Mouse (Mus musculus) layer of hippocampus, adult 2 months (tissue): ENCODE results near the gene 4930595D18Rik. TPM values are rescaled to one million over a fixed set of nuclear protein-coding genes. Genes with fewer than 3 reads are reported as not detected.

Experiments
- DNase-seq, 2 experiments: peaks; one replicate each; pipeline ENCODE4 v3.0.0; 2022; ENCODE audit warnings: low spot score in 2 of 2
- H3K27ac ChIP-seq: fragments of 200-600 bp; 2 replicates; pipeline ENCODE4 v1.8.1; 2022
- H3K4me3 ChIP-seq: fragments of 200-600 bp; 2 replicates; pipeline ENCODE4 v1.8.1; 2022; ENCODE audit warnings: mild to moderate bottlenecking
- CTCF ChIP-seq: fragments of 200-600 bp; conservative IDR thresholded peaks from 2 replicates; pipeline ENCODE4 v1.8.1; 2022; ENCODE audit warnings: antibody characterized with exemption, mild to moderate bottlenecking, moderate library complexity
- long read RNA-seq, 2 experiments: library from polyadenylated mRNA; stranded (forward); transcript quantifications; one replicate each; pipeline ENCODE4 v2.0.0; 2021; ENCODE audit warnings: borderline mapping rate in 2 of 2
- total RNA-seq, 2 experiments: library from RNA; stranded (reverse); gene quantifications; 2 replicates each; pipeline ENCODE4 v1.2.3; 2021

4930595D18Rik gene
- total RNA-seq = not detected
- long read RNA-seq, experiment 1, partial matches to known transcripts = 0 of 1 reads
- long read RNA-seq, experiment 1, other reads (novel, unspliced or antisense) = 1 of 1 reads
- long read RNA-seq, experiment 2 = 0 reads

DNA sequence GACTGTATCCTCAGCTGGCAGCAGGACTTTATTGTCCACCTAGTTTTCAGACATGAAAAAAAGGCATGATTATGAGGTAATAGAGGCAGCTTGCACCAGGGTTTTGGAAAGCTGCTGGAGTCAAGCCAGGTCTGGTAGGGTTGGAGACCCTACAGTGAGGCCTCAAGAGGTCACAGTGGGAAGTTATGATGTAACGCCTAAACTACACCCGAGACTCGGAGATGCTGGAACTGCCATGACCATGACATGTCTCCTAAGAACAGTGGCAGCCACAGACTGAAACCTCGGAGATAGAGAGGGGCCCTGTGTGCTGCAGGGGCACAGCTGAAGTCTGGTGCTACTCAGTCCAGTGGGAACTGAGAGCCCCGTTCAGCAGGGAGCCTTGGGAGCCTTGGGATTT is at the start of gene 4930595D18Rik:
TSS of gene 4930595D18Rik (minus strand) at position 16 of the 400 bp plus-strand sequence.
- H3K27ac ChIP-seq = no peak within 1 kb of the TSS
- TF ChIP-seq CTCF = no peak
- DNase-seq = no peak

DNA sequence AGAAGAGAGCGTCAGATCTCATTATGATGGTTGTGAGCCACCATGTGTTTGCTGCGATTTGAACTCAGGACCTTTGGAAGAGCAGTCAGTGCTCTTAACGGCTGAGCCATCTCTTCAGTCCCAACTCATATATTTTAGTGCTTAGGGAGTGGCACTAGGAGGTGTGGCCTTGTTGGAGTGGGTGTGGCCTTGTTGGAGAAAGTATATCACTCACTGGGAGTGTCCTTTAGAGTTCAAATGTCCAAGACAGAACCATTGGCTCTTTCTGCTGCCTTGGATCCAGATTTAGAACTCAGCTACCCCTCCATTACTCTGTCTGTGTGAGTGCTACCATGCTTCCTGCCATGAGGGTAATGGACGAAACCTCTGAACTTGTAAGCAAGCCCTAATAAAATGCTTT is 49.5 kb upstream of the 4930595D18Rik start:
- no peak for DNase-seq
- no peak overlapping the region for H3K4me3 ChIP-seq
- TF ChIP-seq CTCF = no peak

More for the DNA sequence above, at the start of gene 4930595D18Rik:
- no peak within 1 kb of the TSS for H3K4me3 ChIP-seq

DNA sequence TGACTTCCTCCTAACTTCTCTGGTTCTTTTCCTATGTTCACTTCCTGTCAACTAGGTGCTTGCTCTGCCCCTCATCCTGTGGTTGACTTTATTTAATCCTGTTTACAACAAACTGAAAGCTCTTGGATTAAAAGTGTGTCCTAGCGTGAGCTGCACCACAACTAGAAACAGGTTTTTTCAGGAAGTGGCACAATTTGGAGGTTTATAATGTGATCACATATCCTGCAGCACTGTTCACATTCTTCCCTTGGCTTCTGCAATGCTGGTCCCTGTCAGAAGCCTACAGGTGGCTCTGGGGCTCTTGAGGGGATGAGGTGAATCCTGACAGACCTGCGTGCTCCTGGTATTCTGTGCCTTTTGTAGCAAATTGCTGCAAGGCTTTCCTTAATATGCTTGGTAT is 46.5 kb upstream of the 4930595D18Rik start:
- Histone ChIP-seq H3K27ac (0 out of 2 replicates have a peak overlapping the region, but pooled peaks have one; percentile 83), H3K4me3 (no peak overlapping the region)
- no peak for TF ChIP-seq CTCF
- no peak for DNase-seq

More for the DNA sequence above, 49.5 kb upstream of the 4930595D18Rik start:
- no peak overlapping the region for H3K27ac ChIP-seq

DNA sequence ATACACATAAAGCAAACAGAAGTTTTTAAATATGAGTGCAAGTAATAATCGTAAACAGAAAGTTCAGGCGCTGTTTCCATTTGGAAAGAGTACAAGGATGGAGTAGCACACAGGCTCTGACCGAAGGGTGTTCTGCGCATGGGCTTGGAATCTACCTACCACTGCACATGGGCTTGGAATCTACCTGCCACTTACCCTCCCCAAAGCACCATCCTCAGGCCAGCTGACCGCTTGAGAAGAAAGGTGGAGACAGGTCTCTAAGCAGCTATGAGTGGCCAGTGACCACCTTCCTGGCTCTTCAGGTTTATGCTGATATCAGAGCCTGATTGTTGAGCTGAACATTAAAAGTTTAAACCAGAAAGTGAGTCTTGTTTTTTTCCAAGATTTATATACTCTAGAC is 44.2 kb upstream of the 4930595D18Rik start:
- no peak for TF ChIP-seq CTCF
- H3K27ac ChIP-seq = no peak overlapping the region
- no peak for DNase-seq
- no peak overlapping the region for H3K4me3 ChIP-seq

DNA sequence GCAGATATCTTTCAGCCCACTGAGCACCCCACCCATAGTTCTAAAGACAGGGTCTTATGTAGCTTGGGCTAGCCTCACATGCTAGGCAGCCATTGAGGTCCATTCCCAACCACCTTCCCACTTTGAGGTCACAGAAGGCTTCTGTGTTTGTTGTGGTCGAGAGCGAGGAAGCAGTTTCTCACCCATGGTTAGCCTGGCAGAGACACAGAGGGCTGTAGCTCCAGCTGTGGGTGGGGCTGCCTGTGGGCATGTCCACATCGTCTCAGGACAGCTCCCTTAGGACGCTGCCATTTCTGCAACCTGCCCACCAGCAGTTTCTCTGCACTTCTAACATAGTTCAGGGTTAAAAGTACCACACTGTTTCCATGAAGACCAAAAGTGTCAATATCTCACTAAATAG is 43.1 kb upstream of the 4930595D18Rik start:
- no peak for TF ChIP-seq CTCF
- no peak overlapping the region for H3K27ac ChIP-seq
- DNase-seq = no peak
- H3K4me3 ChIP-seq = no peak overlapping the region

DNA sequence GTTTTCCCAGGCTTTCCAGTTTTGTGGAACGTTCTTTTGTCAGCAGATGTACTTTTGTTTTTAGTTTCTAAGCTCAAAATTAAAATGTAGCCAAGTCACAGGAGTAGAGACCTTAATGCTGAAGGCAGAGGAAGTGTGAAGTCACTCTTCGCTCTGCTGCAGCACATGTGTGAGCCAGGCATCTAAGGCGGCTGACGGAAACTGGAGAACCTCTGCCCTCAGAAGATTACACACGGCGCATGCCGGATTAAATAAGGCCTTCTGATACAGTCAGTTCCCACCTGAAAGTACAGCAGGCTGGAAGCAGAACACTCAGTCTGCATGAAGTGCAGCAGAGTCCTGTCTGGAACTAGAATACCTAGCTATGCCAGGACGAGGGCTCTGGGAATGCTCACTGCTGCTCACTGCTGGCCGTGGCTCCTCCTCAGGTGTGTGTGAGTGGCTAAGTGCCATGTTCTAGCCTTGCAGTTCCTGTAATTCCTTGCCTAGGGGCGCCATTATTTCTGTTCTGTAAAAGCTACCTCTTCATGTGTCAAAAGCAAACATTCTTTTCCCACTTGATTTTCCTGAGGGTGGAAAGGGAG is 41.0 kb upstream of the 4930595D18Rik start:
- peak overlapping the region; percentile 71 for H3K27ac ChIP-seq
- DNase-seq = no peak
- H3K4me3 ChIP-seq = no peak overlapping the region
- TF ChIP-seq CTCF = no peak

DNA sequence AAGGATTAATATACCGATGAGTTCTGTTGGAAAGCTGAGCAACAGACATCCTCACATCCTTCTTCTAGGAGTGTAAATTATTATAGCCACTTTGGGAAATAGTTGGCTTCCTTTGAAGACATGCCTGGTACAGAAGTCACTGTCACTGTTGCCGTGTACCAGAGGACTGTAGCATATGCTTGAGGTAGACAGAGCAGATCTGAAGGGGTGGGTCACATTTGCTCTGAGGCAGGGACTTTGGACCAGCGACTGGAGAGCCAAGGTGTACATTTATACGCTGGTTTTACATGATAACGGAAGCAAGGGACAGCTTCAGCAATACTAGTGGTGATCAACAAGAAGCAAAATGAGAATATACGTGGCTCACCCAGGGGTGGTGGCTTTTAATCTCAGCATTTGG is 34.6 kb upstream of the 4930595D18Rik start:
- no peak for TF ChIP-seq CTCF

DNA sequence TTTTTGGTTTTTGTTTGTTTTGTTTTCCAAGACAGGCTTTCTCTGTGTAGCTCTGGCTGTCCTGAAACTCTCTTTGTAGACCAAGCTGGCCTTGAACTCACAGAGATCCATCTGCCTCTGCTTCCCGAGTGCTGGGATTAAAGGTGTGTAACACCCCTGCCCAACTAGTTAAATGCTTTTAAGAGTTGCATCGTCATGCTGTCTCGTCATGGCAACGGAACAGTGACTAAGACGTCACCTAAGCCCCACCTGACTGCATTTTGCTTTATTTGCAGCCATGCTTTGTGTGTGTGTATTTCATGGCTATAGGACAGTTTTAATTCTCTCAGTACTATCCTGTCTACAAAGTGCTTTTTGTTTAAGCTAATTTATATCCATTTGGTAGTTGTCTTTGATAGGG is 27.4 kb upstream of the 4930595D18Rik start:
- Histone ChIP-seq H3K4me3 (no peak overlapping the region), H3K27ac (no peak overlapping the region)
- no peak for TF ChIP-seq CTCF
- no peak for DNase-seq

More for the DNA sequence above, 34.6 kb upstream of the 4930595D18Rik start:
- Histone ChIP-seq H3K4me3 (no peak overlapping the region), H3K27ac (no peak overlapping the region)
- no peak for DNase-seq

DNA sequence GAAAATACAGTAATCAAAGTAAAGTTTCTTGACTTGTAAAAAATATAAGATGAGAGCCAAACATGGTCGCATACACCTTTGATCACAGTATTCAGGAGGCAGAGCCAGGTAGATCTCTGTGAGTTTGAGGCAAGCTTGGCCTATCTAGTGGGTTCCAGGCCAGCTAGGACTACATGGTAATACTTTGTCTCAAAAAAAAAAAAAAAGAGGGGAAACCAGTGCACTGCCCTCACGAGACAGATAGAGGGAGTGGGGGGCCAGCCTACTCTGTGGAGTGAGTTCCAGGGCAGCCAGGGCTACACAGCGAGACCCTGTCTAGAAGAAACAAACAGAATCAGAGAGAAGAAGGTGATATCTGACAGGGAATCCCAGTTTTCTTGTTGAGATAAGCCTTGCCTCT is 23.4 kb upstream of the 4930595D18Rik start:
- DNase-seq = no peak
- no peak overlapping the region for H3K27ac ChIP-seq
- TF ChIP-seq CTCF = peak; percentile 13; the same call in 1 of the 2 replicates
- H3K4me3 ChIP-seq = no peak overlapping the region

DNA sequence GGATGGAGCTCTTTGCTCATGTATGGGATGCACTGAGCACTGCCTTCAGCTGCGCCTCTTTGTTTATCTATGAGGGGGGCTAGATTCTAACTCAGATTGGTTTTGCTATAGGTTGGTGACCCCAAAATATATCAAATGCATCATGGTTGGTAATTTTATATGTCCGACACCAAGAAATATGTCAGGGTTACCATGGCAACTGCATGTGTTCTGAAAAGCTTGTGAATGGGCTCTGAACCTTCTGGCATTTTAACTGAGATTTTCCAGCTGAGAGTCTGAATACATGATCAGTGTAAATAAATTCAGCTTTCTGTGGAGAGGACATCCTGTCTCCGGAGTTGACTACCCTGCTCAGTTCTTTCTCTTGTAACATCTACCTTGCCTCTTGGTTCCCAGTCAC is 19.7 kb upstream of the 4930595D18Rik start:
- no peak for TF ChIP-seq CTCF
- Histone ChIP-seq H3K27ac (peak overlapping the region; percentile 81), H3K4me3 (peak overlapping the region; percentile 0; the same call in 1 of the 2 replicates)
- peak in 1 of 2 experiments; percentile 44 for DNase-seq

DNA sequence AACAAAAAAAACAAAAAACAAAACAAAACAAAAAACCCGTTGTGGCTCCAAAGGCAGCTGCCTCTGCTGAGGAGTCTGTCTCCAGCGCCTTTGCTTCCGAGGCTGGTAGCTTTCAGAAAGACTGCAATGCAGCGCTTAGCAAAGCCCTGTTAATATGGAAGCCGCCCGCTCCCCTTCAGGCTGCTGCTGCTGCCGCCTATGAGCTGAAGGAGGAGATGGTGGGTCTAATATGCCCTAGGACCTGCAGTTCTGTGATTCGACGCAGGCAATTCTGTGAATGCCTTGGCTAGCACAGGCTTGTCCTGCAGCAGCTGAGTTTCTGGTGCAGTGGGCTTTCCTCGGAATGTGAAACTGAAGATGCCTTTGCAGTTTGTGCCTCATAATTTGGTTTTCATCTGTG is 18.8 kb upstream of the 4930595D18Rik start:
- peak overlapping the region; percentile 0; the same call in 1 of the 2 replicates for H3K4me3 ChIP-seq

DNA sequence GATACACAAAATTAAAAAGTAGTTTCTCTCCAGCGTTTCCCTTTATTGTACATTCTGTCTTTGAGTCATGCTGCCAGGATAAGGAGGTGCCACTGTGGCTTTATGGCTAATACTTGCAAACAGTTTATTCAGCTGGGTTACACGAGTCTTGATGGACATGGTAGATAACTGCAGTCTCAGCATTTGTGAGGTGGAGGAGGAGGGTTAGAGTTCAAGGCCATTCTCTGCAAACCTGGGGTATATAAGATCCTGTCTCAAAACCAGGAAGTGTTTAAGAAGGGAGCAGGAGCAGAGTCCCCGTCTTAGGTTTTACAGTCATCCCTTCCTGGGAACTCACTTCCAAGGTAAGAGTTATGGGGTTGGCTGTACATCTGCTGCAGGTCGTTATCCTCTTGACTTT is 12.3 kb upstream of the 4930595D18Rik start:
- TF ChIP-seq CTCF = no peak
- Histone ChIP-seq H3K27ac (no peak overlapping the region), H3K4me3 (no peak overlapping the region)
- no peak for DNase-seq

More for the DNA sequence above, 18.8 kb upstream of the 4930595D18Rik start:
- peak overlapping the region; percentile 81 for H3K27ac ChIP-seq
- DNase-seq = peak in 1 of 2 experiments; percentile 19
- TF ChIP-seq CTCF = peak; percentile 47

DNA sequence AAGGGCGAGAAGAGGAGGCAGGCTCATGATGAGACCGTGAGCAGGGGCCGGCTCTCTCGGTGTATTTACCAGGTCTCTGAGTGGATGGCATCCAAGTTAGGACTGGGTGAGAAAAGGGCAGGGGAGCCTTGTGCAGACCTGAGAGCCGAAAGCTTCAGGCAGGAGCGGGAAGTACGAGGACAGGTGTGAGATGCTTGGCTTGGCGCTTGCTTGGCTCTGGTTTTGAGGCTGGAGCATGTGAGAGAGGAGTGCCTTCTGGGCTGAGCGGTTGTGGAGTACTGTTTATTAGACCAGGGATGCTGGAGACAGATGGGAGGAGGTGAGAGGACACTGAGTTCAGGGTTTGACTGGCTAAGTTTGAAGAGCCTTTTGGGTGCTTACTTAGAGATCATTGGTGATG is 9.0 kb upstream of the 4930595D18Rik start:
- TF ChIP-seq CTCF = no peak
- no peak for DNase-seq
- Histone ChIP-seq H3K4me3 (no peak overlapping the region), H3K27ac (peak overlapping the region; percentile 55)

DNA sequence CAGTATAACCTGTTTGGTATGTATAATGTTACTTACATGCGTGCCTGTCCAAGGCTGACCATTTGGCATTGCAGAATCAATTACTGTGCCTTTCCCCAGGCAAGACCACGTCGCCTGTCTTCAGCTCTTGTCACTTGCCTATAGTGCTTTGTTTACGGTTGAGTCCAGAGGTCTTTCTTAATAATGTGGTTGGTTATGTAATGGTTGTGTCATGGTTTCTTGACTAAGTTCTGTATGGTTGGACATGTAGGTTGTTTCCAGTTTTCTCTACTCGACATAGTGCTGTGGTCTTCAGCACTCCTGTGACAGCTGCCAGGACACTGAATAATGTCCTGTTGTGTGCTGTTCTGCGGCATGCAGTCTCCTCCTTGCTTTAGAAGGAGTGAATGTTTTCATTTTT is 8.5 kb upstream of the 4930595D18Rik start:
- no peak for DNase-seq
- Histone ChIP-seq H3K27ac (peak overlapping the region; percentile 55), H3K4me3 (no peak overlapping the region)
- TF ChIP-seq CTCF = no peak
